Mouse (Mus musculus) adrenal gland, postnatal 4 days (tissue): ENCODE measurements around the gene Pknox2. TPM values are rescaled to one million over a fixed set of nuclear protein-coding genes. Genes with fewer than 3 reads are reported as not detected.

Experiments
- total RNA-seq, 2 experiments: library from RNA; stranded (reverse); gene quantifications; 2 replicates each; pipeline ENCODE4 v1.2.3; 2021

Gene Pknox2
- total RNA-seq, 2 experiments from 2014 or later, result 6.4 to 6.8 TPM

Other genes with a start within 250 kb of the Pknox2 start
- gene Tmem218, start 60.8 kb upstream of the Pknox2 start, total RNA-seq, result 1 to 10 TPM; 7.5 to 7.9 TPM
- gene Slc37a2, start 108.3 kb upstream of the Pknox2 start, total RNA-seq, result 10 to 100 TPM; 12.1 to 15.3 TPM
- 1 to 10 TPM; 6.0 TPM for gene Ccdc15, start 201.0 kb upstream of the Pknox2 start, total RNA-seq
- gene Hepacam, start 219.9 kb upstream of the Pknox2 start, total RNA-seq, result under 1 TPM; 0.31 to 0.45 TPM